Mouse (Mus musculus): ENCODE measurements at regions not wholly inside any gene's neighbourhood (a gene's known extent, or its start where the extent isn't known, plus 50 kb on each side); places are given as distances from the start of the nearest gene placed in this dataset.

- TF ChIP-seq CTCF (IDR thresholded peaks at IDR 0.05; ENCODE audit: control insufficient read depth, insufficient read depth, low read length): no peak
- TF ChIP-seq POLR2A (IDR thresholded peaks at IDR 0.05; ENCODE audit: borderline replicate concordance, control insufficient read depth, low read depth, low read length): no peak
Observed at GRCm38 (mm10) chr8:103409121-103409551, 623.7 kb upstream of the Cdh11 start.

Measured in bone marrow, adult 2 months (tissue).